Mouse (Mus musculus): ENCODE results near the gene Pknox2. TPM values are rescaled to one million over a fixed set of nuclear protein-coding genes. Genes with fewer than 3 reads are reported as not detected.

Gene Pknox2
- polyA plus RNA-seq, 1 experiment from 2014 or later, result 5.4 TPM

DNA sequence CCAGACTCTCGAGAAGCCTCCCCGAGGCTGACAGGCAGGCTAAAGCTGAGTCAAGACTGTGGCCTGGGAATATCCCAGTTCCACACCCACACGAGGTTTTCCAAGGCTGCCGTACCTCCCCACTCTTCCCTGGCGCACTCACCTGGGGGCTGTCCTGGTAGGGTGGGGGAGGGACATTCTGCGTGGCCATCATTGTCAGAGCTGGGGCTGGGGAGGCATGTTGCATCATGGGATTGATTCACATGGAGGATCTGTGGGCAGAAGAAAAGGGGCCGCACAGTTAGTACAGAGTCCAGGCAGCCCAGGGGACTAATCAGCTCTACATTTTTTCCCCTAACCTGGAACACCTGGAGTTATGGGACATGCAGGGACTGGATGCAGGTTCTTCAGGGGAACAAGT lies 179.0 kb downstream of the Pknox2 start:
- Histone ChIP-seq H3K36me3 (ENCODE audit: control insufficient read depth, insufficient read depth, low read length) (no peaks in the 10 kb centered on the region), H3K27me3 (ENCODE audit: control insufficient read depth, insufficient read depth, low read length) (no peaks in the 10 kb centered on the region), H3K4me1 (ENCODE audit: control insufficient read depth, insufficient read depth, low read length) (peaks cover 8% of the 10 kb centered on the region; the same call in 1 of the 2 replicates), H3K4me2 (replicated peaks; ENCODE audit: low read depth, low read length) (no peak overlapping the region), H3K9me3 (ENCODE audit: control insufficient read depth, low read length) (no peaks in the 10 kb centered on the region), H3K27ac (ENCODE audit: low read depth, low read length) (no peak overlapping the region), H3K4me3 (ENCODE audit: low read length) (no peak overlapping the region), H3K9ac (ENCODE audit: low read depth, low read length) (no peak overlapping the region)
- 87% methylated on average over 7 of the region's 7 CpGs for WGBS
- ATAC-seq (ENCODE audit: low FRiP score, low TSS enrichment), result no peak

GRCm38 (mm10) chr9:36965720-36966119 lies 181.5 kb downstream of the Pknox2 start:
- 71% methylated on average over 5 of the region's 5 CpGs for WGBS
- no peaks in the 10 kb centered on the region for H3K27me3 ChIP-seq (ENCODE audit: control insufficient read depth, insufficient read depth, low read length)
- H3K36me3 ChIP-seq (ENCODE audit: control insufficient read depth, insufficient read depth, low read length), result no peaks in the 10 kb centered on the region
- no peaks in the 10 kb centered on the region for H3K9me3 ChIP-seq (ENCODE audit: control insufficient read depth, low read length)
- ATAC-seq (ENCODE audit: low FRiP score, low TSS enrichment), result no peak
- H3K4me2 ChIP-seq (replicated peaks; ENCODE audit: low read depth, low read length), result no peak overlapping the region
- no peak overlapping the region for H3K9ac ChIP-seq (ENCODE audit: low read depth, low read length)
- peaks cover 8% of the 10 kb centered on the region; the same call in 1 of the 2 replicates for H3K4me1 ChIP-seq (ENCODE audit: control insufficient read depth, insufficient read depth, low read length)
- H3K4me3 ChIP-seq (ENCODE audit: low read length), result no peak overlapping the region
- H3K27ac ChIP-seq (ENCODE audit: low read depth, low read length), result no peak overlapping the region

DNA sequence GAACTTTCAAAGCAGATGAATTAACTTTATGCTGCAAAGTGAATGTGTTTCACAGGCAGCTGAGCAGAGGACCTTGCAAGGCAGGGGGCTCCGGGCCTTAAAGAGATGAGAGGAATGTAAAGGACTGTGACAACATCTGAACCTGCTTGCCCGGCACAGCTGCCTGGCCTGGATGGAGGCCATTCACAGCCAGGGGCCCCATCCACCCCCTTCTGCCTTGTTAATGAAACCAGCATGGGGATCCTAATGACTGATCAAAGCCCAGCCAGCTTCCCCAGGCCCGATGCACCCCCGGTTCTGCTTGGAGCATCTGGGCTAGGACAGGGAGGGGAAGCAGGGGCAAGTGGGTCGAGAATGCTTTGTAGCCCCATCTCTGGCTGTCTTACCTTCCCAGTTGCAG lies 183.0 kb downstream of the Pknox2 start:
- no peak for ATAC-seq (ENCODE audit: low FRiP score, low TSS enrichment)
- 7% methylated on average over 5 of the region's 5 CpGs for WGBS
- no peak overlapping the region for H3K4me3 ChIP-seq (ENCODE audit: low read length)
- H3K27ac ChIP-seq (ENCODE audit: low read depth, low read length), result no peak overlapping the region
- H3K4me1 ChIP-seq (ENCODE audit: control insufficient read depth, insufficient read depth, low read length), result peaks cover 8% of the 10 kb centered on the region; the same call in 1 of the 2 replicates
- no peaks in the 10 kb centered on the region for H3K27me3 ChIP-seq (ENCODE audit: control insufficient read depth, insufficient read depth, low read length)
- no peak overlapping the region for H3K4me2 ChIP-seq (replicated peaks; ENCODE audit: low read depth, low read length)
- no peak overlapping the region for H3K9ac ChIP-seq (ENCODE audit: low read depth, low read length)
- H3K36me3 ChIP-seq (ENCODE audit: control insufficient read depth, insufficient read depth, low read length), result no peaks in the 10 kb centered on the region
- no peaks in the 10 kb centered on the region for H3K9me3 ChIP-seq (ENCODE audit: control insufficient read depth, low read length)

DNA sequence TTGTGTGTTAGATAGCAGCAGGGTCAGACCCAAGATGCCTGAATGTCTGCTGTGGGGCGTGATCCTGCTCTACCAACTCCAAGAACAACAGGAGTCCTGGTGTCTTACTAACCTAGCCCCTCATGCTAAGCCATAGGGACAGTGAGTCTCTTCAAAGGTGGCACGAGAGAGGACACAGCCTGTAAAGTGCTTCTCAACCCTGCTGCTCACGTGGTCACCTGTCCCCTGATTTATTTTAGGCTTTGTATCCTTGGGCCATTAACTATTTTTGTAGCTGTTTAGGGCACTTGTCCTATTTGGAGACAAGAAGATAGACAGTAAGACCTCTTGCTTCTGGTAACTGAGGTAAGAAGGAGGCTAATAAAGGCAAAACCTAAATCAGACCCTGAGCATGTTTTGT lies 183.7 kb downstream of the Pknox2 start:
- Histone ChIP-seq H3K27ac (ENCODE audit: low read depth, low read length) (no peak overlapping the region), H3K4me2 (replicated peaks; ENCODE audit: low read depth, low read length) (no peak overlapping the region), H3K27me3 (ENCODE audit: control insufficient read depth, insufficient read depth, low read length) (no peaks in the 10 kb centered on the region), H3K9ac (ENCODE audit: low read depth, low read length) (no peak overlapping the region), H3K4me3 (ENCODE audit: low read length) (no peak overlapping the region), H3K9me3 (ENCODE audit: control insufficient read depth, low read length) (no peaks in the 10 kb centered on the region), H3K4me1 (ENCODE audit: control insufficient read depth, insufficient read depth, low read length) (peaks cover 8% of the 10 kb centered on the region; the same call in 1 of the 2 replicates), H3K36me3 (ENCODE audit: control insufficient read depth, insufficient read depth, low read length) (no peaks in the 10 kb centered on the region)
- no peak for ATAC-seq (ENCODE audit: low FRiP score, low TSS enrichment)
- 52% methylated on average over 3 of the region's 3 CpGs for WGBS

DNA sequence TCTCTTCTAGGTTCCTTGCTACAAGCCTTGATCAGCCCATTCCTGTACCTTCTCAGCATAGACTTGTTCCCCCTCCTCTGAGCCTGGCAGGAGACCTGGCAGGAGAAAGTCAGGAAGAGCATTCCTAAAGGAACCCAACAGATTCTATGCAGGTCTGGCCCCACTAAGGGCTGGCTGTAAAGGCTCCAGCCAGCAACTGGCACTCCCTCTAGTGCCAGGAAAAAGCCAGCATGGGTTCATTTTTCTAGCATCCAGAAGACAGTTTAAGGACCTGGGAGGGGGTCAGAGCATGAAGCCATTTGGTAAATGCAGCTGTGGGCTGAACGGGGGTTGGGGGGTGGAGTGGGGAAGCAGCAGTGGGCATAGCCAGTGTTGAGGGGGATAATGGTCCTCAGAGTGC lies 185.3 kb downstream of the Pknox2 start:
- WGBS, result 33% methylated on average over 1 of the region's 1 CpGs
- Histone ChIP-seq H3K27me3 (ENCODE audit: control insufficient read depth, insufficient read depth, low read length) (no peaks in the 10 kb centered on the region), H3K4me2 (replicated peaks; ENCODE audit: low read depth, low read length) (no peak overlapping the region), H3K9ac (ENCODE audit: low read depth, low read length) (no peak overlapping the region), H3K27ac (ENCODE audit: low read depth, low read length) (no peak overlapping the region), H3K4me1 (ENCODE audit: control insufficient read depth, insufficient read depth, low read length) (peaks cover 8% of the 10 kb centered on the region; the same call in 1 of the 2 replicates), H3K36me3 (ENCODE audit: control insufficient read depth, insufficient read depth, low read length) (no peaks in the 10 kb centered on the region), H3K4me3 (ENCODE audit: low read length) (no peak overlapping the region), H3K9me3 (ENCODE audit: control insufficient read depth, low read length) (no peaks in the 10 kb centered on the region)
- ATAC-seq (ENCODE audit: low FRiP score, low TSS enrichment), result no peak

- Histone ChIP-seq H3K4me1 (ENCODE audit: control insufficient read depth, insufficient read depth, low read length) (peaks cover 8% of the 10 kb centered on the region; the same call in 1 of the 2 replicates), H3K4me2 (replicated peaks; ENCODE audit: low read depth, low read length) (no peak overlapping the region), H3K4me3 (ENCODE audit: low read length) (no peak overlapping the region), H3K27me3 (ENCODE audit: control insufficient read depth, insufficient read depth, low read length) (no peaks in the 10 kb centered on the region), H3K27ac (ENCODE audit: low read depth, low read length) (no peak overlapping the region), H3K36me3 (ENCODE audit: control insufficient read depth, insufficient read depth, low read length) (no peaks in the 10 kb centered on the region), H3K9me3 (ENCODE audit: control insufficient read depth, low read length) (no peaks in the 10 kb centered on the region), H3K9ac (ENCODE audit: low read depth, low read length) (no peak overlapping the region)
- ATAC-seq (ENCODE audit: low FRiP score, low TSS enrichment), result no peak
- WGBS, result 81% methylated on average over 5 of the region's 5 CpGs
Observed at GRCm38 (mm10) chr9:36961153-36961552, 186.1 kb downstream of the Pknox2 start.

- no peak overlapping the region for H3K4me3 ChIP-seq (ENCODE audit: low read length)
- WGBS, result 89% methylated on average over 2 of the region's 2 CpGs
- H3K4me1 ChIP-seq (ENCODE audit: control insufficient read depth, insufficient read depth, low read length), result peaks cover 7% of the 10 kb centered on the region; the same call in 1 of the 2 replicates
- no peak overlapping the region for H3K27ac ChIP-seq (ENCODE audit: low read depth, low read length)
- H3K27me3 ChIP-seq (ENCODE audit: control insufficient read depth, insufficient read depth, low read length), result no peaks in the 10 kb centered on the region
- ATAC-seq (ENCODE audit: low FRiP score, low TSS enrichment), result no peak
- H3K9ac ChIP-seq (ENCODE audit: low read depth, low read length), result no peak overlapping the region
- no peak overlapping the region for H3K4me2 ChIP-seq (replicated peaks; ENCODE audit: low read depth, low read length)
- no peaks in the 10 kb centered on the region for H3K9me3 ChIP-seq (ENCODE audit: control insufficient read depth, low read length)
- H3K36me3 ChIP-seq (ENCODE audit: control insufficient read depth, insufficient read depth, low read length), result no peaks in the 10 kb centered on the region
Observed at GRCm38 (mm10) chr9:36951133-36951484, 196.1 kb downstream of the Pknox2 start.

- no peaks in the 10 kb centered on the region for H3K27me3 ChIP-seq (ENCODE audit: control insufficient read depth, insufficient read depth, low read length)
- WGBS, result 31% methylated on average over 14 of the region's 14 CpGs
- H3K9ac ChIP-seq (ENCODE audit: low read depth, low read length), result no peak overlapping the region
- H3K4me3 ChIP-seq (ENCODE audit: low read length), result no peak overlapping the region
- no peaks in the 10 kb centered on the region for H3K9me3 ChIP-seq (ENCODE audit: control insufficient read depth, low read length)
- no peaks in the 10 kb centered on the region for H3K36me3 ChIP-seq (ENCODE audit: control insufficient read depth, insufficient read depth, low read length)
- H3K27ac ChIP-seq (ENCODE audit: low read depth, low read length), result no peak overlapping the region
- H3K4me1 ChIP-seq (ENCODE audit: control insufficient read depth, insufficient read depth, low read length), result peaks cover 7% of the 10 kb centered on the region; the same call in 1 of the 2 replicates
- peak; percentile 65 for ATAC-seq (ENCODE audit: low FRiP score, low TSS enrichment)
- no peak overlapping the region for H3K4me2 ChIP-seq (replicated peaks; ENCODE audit: low read depth, low read length)
Observed at GRCm38 (mm10) chr9:36950271-36951132, 196.7 kb downstream of the Pknox2 start.

GRCm38 (mm10) chr9:36948181-36948580 lies 199.0 kb downstream of the Pknox2 start:
- no peaks in the 10 kb centered on the region for H3K27me3 ChIP-seq (ENCODE audit: control insufficient read depth, insufficient read depth, low read length)
- no peak overlapping the region for H3K4me3 ChIP-seq (ENCODE audit: low read length)
- H3K9me3 ChIP-seq (ENCODE audit: control insufficient read depth, low read length), result no peaks in the 10 kb centered on the region
- H3K9ac ChIP-seq (ENCODE audit: low read depth, low read length), result no peak overlapping the region
- no peaks in the 10 kb centered on the region for H3K36me3 ChIP-seq (ENCODE audit: control insufficient read depth, insufficient read depth, low read length)
- no peak overlapping the region for H3K4me2 ChIP-seq (replicated peaks; ENCODE audit: low read depth, low read length)
- H3K27ac ChIP-seq (ENCODE audit: low read depth, low read length), result no peak overlapping the region
- H3K4me1 ChIP-seq (ENCODE audit: control insufficient read depth, insufficient read depth, low read length), result peaks cover 7% of the 10 kb centered on the region; the same call in 1 of the 2 replicates
- 89% methylated on average over 5 of the region's 5 CpGs for WGBS
- ATAC-seq (ENCODE audit: low FRiP score, low TSS enrichment), result no peak

All from kidney, embryonic 14.5 days (tissue).